Mouse (Mus musculus) embryonic facial prominence, embryonic 15.5 days (tissue): Measurements from ENCODE around the gene Raver1. TPM values are rescaled to one million over a fixed set of nuclear protein-coding genes. Genes with fewer than 3 reads are reported as not detected.
A peak's percentile ranks its signal among the peaks of the same experiment; 100 is the strongest.

ENCODE experiments used
- ATAC-seq: fragments of 200-750 bp; cut with Nextera tagmentation; 2 replicates; pipeline ENCODE4 v1.8.0; 2017; ENCODE audit warnings: low read depth, moderate TSS enrichment; ENCODE audit not compliant: insufficient number of reproducible peaks, low FRiP score, low TSS enrichment
- H3K27ac ChIP-seq: fragments of 300-500 bp; sonication (generic); replicated peaks from 2 replicates; pipeline ENCODE4 v1.5.1; 2015; ENCODE audit warnings: mild to moderate bottlenecking, inconsistent platforms
- H3K27me3 ChIP-seq: fragments of 300-500 bp; sonication (generic); 2 replicates; pipeline ENCODE4 v1.6.1; 2015; ENCODE audit warnings: inconsistent platforms
- H3K36me3 ChIP-seq: fragments of 300-500 bp; sonication (generic); 2 replicates; pipeline ENCODE4 v1.6.1; 2015; ENCODE audit warnings: mild to moderate bottlenecking, inconsistent platforms
- H3K4me1 ChIP-seq: fragments of 300-500 bp; sonication (generic); 2 replicates; pipeline ENCODE4 v1.6.1; 2015; ENCODE audit warnings: inconsistent platforms
- H3K4me2 ChIP-seq: fragments of 300-500 bp; sonication (generic); replicated peaks from 2 replicates; pipeline ENCODE4 v1.6.1; 2015; ENCODE audit warnings: mild to moderate bottlenecking, inconsistent platforms
- H3K4me3 ChIP-seq: fragments of 300-500 bp; sonication (generic); replicated peaks from 2 replicates; pipeline ENCODE4 v1.5.1; 2015; ENCODE audit warnings: mild to moderate bottlenecking, inconsistent platforms
- H3K9ac ChIP-seq: fragments of 300-500 bp; sonication (generic); 2 replicates; pipeline ENCODE4 v1.6.1; 2015; ENCODE audit warnings: inconsistent platforms
- H3K9me3 ChIP-seq: fragments of 300-500 bp; sonication (generic); replicated peaks from 2 replicates; pipeline ENCODE4 v1.6.1; 2016; ENCODE audit warnings: inconsistent platforms
- WGBS: fragments of 180-500 bp; shearing (Covaris S2); methylation state at CpG from one replicate; pipeline ENCODE4 v1.1.7; 2015; 5-methylcytosine and 5-hydroxymethylcytosine counted together
- polyA plus RNA-seq: library from polyadenylated mRNA; unstranded; fragments of >200 nt; fragmentation: Nextera tagmentation; extraction: Ambion mirVana; gene quantifications from 2 replicates; pipeline ENCODE4 v1.2.1, GENCODE M21; 2015

The Raver1 gene
- polyA plus RNA-seq, 1 experiment from 2014 or later = 65.8 TPM

DNA sequence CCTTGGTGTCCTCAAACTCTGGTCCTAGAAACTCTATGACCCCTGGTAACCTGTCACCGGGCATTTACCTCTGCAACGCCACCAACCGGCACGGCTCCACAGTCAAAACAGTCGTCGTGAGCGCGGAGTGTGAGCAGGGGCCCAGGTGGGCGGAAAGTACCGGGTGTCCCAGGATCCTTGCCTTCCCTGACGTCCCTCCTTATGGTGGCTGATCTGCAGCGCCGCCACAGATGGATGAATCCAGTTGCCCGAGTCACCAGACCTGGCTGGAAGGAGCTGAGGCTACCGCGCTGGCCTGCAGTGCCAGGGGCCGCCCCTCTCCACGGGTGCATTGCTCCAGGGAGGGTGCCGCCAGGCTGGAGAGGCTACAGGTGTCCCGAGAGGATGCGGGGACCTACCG is 55.1 kb downstream of the Raver1 start:
- Histone ChIP-seq H3K27ac (no peak overlapping the region), H3K4me2 (peak overlapping the region; percentile 72; the same call in 1 of the 2 replicates), H3K4me1 (peaks cover 43% of the 10 kb centered on the region), H3K36me3 (no peaks in the 10 kb centered on the region), H3K27me3 (peaks cover 88% of the 10 kb centered on the region), H3K4me3 (peak overlapping the region; percentile 40; the same call in 1 of the 2 replicates), H3K9ac (no peak overlapping the region), H3K9me3 (no peaks in the 10 kb centered on the region)
- no peak for ATAC-seq
- 1% methylated on average over 22 of the region's 22 CpGs for WGBS

DNA sequence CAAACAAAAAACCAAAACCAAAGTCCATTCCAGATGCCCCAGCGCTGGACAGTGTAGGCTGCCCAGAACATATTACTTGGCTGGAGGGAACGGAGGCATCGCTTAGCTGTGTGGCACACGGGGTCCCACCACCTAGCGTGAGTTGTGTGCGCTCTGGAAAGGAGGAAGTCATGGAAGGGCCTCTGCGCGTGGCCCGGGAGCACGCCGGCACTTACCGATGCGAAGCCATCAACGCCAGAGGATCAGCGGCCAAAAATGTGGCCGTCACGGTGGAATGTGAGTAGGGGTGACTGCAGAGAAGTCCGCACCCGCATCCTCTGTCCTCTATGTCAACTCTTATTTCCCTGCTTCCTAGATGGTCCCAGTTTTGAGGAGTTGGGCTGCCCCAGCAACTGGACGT is 55.6 kb downstream of the Raver1 start:
- H3K9ac ChIP-seq = no peak overlapping the region
- no peaks in the 10 kb centered on the region for H3K36me3 ChIP-seq
- 0 out of 2 replicates have a peak overlapping the region, but pooled peaks have one; percentile 72 for H3K4me2 ChIP-seq
- H3K27ac ChIP-seq = no peak overlapping the region
- no peak overlapping the region for H3K4me3 ChIP-seq
- peaks cover 45% of the 10 kb centered on the region for H3K4me1 ChIP-seq
- H3K27me3 ChIP-seq = peaks cover 89% of the 10 kb centered on the region
- no peaks in the 10 kb centered on the region for H3K9me3 ChIP-seq
- ATAC-seq = no peak
- WGBS = 11% methylated on average over 20 of the region's 20 CpGs

DNA sequence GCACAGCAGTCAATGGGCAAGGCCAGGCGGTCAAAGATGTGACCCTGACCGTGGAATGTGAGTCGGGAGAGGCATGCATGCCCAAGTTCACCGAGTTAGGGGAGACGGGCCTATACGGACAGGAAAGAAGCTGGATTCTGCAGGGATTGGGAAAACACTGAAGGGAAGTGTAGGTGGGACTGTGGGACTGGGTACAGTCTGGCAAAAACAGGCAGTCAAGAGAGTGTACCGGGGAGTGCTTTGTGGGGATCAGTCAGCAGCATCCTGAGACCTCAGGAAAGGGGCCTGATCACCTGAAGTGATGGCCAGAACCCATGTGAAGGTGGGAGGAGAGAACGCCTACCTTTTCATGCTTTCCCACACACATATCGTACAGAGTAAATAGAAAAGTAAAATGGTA is 56.2 kb downstream of the Raver1 start:
- no peak overlapping the region for H3K4me3 ChIP-seq
- no peak for ATAC-seq
- H3K9me3 ChIP-seq = no peaks in the 10 kb centered on the region

DNA sequence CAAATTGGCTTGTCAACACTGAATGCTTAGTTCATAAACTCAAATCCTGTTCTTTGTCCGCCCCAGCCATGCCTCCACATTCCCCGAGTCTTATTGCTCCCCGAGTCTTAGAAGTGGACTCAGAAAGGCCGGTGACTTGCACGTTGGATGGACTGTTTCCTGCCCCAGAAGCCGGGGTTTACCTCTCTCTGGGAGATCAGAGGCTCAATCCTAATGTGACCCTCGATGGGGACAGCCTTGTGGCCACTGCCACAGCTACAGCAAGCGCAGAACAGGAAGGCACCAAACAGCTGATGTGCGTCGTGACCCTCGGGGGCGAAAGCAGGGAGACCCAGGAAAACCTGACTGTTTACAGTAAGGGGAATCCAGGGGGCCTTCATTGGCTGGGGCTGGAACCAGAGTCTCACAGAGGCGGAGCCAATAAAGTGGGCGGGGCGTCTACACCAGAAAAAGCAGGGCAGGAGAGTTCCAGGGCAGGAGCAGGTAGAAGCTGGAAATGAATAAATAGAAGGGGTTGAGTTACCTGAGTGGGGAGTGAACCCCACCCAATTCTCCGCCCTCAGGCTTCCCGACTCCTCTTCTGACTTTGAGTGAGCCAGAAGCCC is 57.2 kb downstream of the Raver1 start:
- WGBS = 4% methylated on average over 17 of the region's 17 CpGs
- H3K36me3 ChIP-seq = no peaks in the 10 kb centered on the region
- H3K9ac ChIP-seq = no peak overlapping the region
- no peak for ATAC-seq
- H3K27ac ChIP-seq = no peak overlapping the region
- no peaks in the 10 kb centered on the region for H3K9me3 ChIP-seq
- H3K27me3 ChIP-seq = peaks cover 86% of the 10 kb centered on the region
- H3K4me3 ChIP-seq = 0 out of 2 replicates have a peak overlapping the region, but pooled peaks have one; percentile 3
- peaks cover 59% of the 10 kb centered on the region for H3K4me1 ChIP-seq
- H3K4me2 ChIP-seq = no peak overlapping the region

More for the DNA sequence above, 56.2 kb downstream of the Raver1 start:
- no peak overlapping the region for H3K27ac ChIP-seq
- WGBS = 24% methylated on average over 9 of the region's 9 CpGs
- no peaks in the 10 kb centered on the region for H3K36me3 ChIP-seq
- H3K4me2 ChIP-seq = no peak overlapping the region
- H3K27me3 ChIP-seq = peaks cover 88% of the 10 kb centered on the region
- no peak overlapping the region for H3K9ac ChIP-seq
- peaks cover 50% of the 10 kb centered on the region for H3K4me1 ChIP-seq

DNA sequence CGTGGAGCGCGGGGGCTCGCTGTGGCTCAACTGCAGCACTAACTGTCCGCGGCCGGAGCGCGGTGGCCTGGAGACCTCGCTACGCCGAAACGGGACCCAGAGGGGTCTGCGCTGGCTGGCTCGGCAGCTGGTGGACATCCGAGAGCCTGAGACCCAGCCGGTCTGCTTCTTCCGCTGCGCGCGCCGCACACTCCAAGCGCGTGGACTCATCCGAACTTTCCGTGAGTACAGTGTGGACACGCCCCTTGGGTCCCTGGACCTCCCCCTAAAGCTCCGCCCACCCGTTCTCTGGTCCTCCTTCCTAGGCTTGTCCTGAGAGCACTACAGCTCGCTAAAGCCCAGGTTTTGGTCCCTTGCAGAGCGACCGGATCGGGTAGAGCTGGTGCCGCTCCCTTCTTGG is 58.7 kb downstream of the Raver1 start:
- no peaks in the 10 kb centered on the region for H3K9me3 ChIP-seq
- ATAC-seq = 0 out of 2 replicates have a peak, but pooled peaks have one; percentile 52
- H3K27me3 ChIP-seq = peaks cover 84% of the 10 kb centered on the region
- H3K4me3 ChIP-seq = peak overlapping the region; percentile 59
- WGBS = 1% methylated on average over 33 of the region's 34 CpGs
- H3K4me1 ChIP-seq = peaks cover 67% of the 10 kb centered on the region
- H3K36me3 ChIP-seq = no peaks in the 10 kb centered on the region
- H3K27ac ChIP-seq = no peak overlapping the region
- H3K4me2 ChIP-seq = peak overlapping the region; percentile 98
- H3K9ac ChIP-seq = peak overlapping the region; percentile 37; the same call in 1 of the 2 replicates

DNA sequence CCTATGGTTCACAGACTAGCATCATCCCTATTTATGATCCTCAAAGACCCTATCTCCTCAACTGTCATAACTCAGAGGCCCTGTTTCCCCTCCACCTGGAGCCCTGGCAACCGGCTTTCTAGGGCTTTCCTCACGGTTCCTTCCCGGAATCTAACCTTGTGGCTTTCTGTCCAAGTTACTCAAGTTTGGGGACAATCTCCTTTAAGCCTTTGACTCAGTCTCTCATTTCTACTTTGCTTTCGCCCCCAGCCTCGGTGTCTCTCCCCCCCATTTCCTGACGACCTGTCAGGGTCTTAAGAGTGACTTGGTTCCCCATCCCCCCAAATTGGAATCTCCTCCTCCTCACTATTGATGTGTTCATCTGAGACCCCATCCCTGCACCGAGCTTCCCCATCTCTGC is 59.3 kb downstream of the Raver1 start:
- Histone ChIP-seq H3K4me2 (peak overlapping the region; percentile 98), H3K9ac (0 out of 2 replicates have a peak overlapping the region, but pooled peaks have one; percentile 37), H3K4me1 (peaks cover 65% of the 10 kb centered on the region), H3K36me3 (no peaks in the 10 kb centered on the region), H3K4me3 (peak overlapping the region; percentile 59), H3K9me3 (no peaks in the 10 kb centered on the region), H3K27ac (no peak overlapping the region), H3K27me3 (peaks cover 77% of the 10 kb centered on the region)
- ATAC-seq = no peak
- 2% methylated on average over 7 of the region's 7 CpGs for WGBS

DNA sequence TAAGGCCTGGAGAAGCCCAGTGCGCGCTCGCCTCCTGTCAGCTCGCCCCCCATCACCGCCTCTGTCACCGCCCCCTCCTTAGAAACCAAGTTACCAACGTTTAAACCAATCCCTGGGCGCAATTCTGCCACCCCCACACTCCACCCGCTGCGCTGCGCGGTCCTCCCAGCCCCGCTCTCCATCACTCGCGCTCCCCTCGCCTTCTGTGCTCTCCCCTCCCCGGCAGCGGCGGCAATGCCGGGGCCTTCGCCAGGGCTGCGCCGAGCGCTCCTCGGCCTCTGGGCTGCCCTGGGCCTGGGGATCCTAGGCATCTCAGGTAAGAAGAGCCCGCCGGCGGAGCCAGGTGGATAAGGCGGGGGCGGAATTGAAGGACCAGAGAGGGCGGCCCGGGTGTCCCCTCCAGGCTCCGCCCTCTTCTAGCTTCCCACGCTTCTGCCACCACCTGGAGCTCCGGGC is 59.9 kb downstream of the Raver1 start, which contains the start of gene Icam5:
Gene Icam5, plus strand, starts transcription at position 178 of the 456 bp plus-strand sequence.
- Histone ChIP-seq H3K27ac (peak within 1 kb of the TSS; percentile 49; the same call in 1 of the 2 replicates), H3K9me3 (no peaks in the 10 kb centered on the region), H3K27me3 (peaks cover 72% of the 10 kb centered on the region), H3K4me2 (peak within 1 kb of the TSS; percentile 98), H3K4me3 (peak within 1 kb of the TSS; percentile 59), H3K36me3 (no peaks in the 10 kb centered on the region), H3K4me1 (peaks cover 60% of the 10 kb centered on the region), H3K9ac (peak within 1 kb of the TSS; percentile 37; the same call in 1 of the 2 replicates)
- under 1% methylated on average over 35 of the region's 35 CpGs for WGBS
- 0 out of 2 replicates have a peak, but pooled peaks have one; percentile 15 for ATAC-seq

DNA sequence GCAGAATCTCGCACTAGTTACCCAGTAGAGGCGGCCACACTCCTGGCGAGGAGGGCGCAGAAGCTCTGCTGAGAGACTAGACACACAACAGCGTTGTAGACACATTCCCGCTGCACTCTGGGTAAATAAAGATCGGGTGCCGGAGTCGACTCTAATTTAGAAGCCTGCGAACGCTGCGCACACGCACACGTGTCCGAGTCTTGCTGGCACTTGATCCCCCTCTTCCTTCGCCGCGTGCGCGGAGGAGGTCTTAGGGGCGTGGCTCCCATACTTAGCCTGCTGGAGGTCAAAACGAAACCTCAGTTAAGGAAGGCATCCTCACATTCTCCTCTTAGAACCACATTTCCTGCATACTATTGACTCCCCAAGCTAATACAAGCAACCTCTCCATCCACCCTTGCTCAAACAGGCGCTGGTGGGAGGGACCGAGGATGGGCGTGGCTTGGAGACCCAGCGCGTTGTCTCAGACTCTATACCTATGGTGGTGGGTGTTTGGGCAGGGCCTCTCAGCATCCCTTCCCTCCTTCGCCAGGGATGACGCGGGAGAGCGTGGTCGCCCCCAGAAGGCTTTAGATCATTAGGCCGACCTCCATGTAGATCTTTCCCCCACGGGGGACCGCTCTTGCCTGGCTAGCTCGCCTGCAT is 60.4 kb downstream of the Raver1 start:
- H3K4me1 ChIP-seq = peaks cover 55% of the 10 kb centered on the region
- under 1% methylated on average over 36 of the region's 36 CpGs for WGBS
- H3K9ac ChIP-seq = 0 out of 2 replicates have a peak overlapping the region, but pooled peaks have one; percentile 21
- peak overlapping the region; percentile 49; the same call in 1 of the 2 replicates for H3K27ac ChIP-seq
- H3K9me3 ChIP-seq = no peaks in the 10 kb centered on the region
- H3K27me3 ChIP-seq = peaks cover 66% of the 10 kb centered on the region
- peak; percentile 31; the same call in 1 of the 2 replicates for ATAC-seq
- no peaks in the 10 kb centered on the region for H3K36me3 ChIP-seq
- peak overlapping the region; percentile 98 for H3K4me2 ChIP-seq
- peak overlapping the region; percentile 59 for H3K4me3 ChIP-seq

DNA sequence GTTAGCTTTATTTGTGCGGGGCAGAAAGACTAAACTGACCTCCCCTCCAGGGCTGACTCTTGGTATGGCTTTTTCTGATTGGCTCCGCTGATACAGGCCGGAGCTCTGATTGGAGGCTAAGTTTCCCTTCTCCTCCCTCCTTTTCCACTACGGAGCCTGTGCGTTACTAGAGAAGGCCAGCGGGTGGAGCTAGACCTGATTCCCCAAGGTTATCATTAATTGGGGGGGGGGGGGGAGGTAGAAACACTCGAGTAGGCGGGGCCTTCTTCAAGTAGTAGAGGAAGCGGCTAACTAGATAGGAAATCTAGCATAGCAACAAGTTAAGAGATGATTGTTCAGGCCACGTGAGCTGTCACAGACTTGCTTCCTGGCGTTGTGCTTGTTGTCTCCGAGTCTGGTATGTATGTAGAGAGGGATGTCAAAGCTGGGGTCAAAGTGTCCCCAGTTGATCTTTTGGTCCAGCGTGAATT is 61.0 kb downstream of the Raver1 start:
- peak; percentile 73 for ATAC-seq

DNA sequence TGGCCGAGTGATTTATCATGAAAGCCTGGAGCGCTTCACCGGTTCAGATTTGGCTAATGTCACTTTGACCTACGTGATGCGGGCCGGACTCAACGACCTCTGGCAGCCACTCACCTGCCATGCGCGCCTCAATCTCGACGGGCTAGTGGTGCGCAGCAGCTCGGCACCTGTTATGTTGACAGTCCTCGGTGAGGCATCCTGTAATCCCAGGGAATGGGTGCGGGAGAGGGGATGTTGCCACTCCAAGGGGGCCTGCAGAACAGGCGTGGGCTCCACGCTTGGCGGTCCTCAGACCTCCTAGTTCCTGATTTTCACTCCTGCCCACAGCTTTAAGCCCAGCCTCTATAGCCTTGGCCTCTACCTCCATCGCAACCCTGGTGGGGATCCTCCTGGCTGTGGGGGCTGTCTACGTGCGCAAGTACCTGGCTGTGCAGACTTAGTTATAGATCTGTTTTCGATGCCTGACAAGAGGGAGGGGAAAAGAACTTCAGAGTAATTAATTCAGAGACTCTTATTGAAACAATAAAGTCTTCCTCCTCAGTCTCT is 61.7 kb downstream of the Raver1 start:
- Histone ChIP-seq H3K9me3 (no peaks in the 10 kb centered on the region), H3K36me3 (no peaks in the 10 kb centered on the region), H3K27me3 (peaks cover 54% of the 10 kb centered on the region), H3K4me3 (peak overlapping the region; percentile 59), H3K9ac (no peak overlapping the region), H3K4me2 (peak overlapping the region; percentile 98), H3K4me1 (peaks cover 52% of the 10 kb centered on the region), H3K27ac (no peak overlapping the region)
- ATAC-seq = no peak
- WGBS = 25% methylated on average over 22 of the region's 22 CpGs

More for the DNA sequence above, 61.0 kb downstream of the Raver1 start:
- H3K36me3 ChIP-seq = no peaks in the 10 kb centered on the region
- H3K9me3 ChIP-seq = no peaks in the 10 kb centered on the region
- peaks cover 52% of the 10 kb centered on the region for H3K4me1 ChIP-seq
- H3K4me2 ChIP-seq = peak overlapping the region; percentile 98
- H3K27ac ChIP-seq = peak overlapping the region; percentile 49; the same call in 1 of the 2 replicates
- H3K9ac ChIP-seq = no peak overlapping the region
- WGBS = under 1% methylated on average over 13 of the region's 13 CpGs
- H3K4me3 ChIP-seq = peak overlapping the region; percentile 59
- H3K27me3 ChIP-seq = peaks cover 60% of the 10 kb centered on the region
